Mouse (Mus musculus) thymus, postnatal 14 days (tissue): ENCODE results near the gene Mmel1.

Experiments
- DNase-seq: peaks from one replicate; pipeline ENCODE4 v3.0.0; 2021

Gene Mmel1

GRCm38 (mm10) chr4:154869440-154869839 is at the start of gene Mmel1:
Gene Mmel1 (plus strand): TSS chr4:154869585.
- no peak for DNase-seq

GRCm38 (mm10) chr4:154825662-154826061 is 43.7 kb upstream of the Mmel1 start:
- peak; percentile 25 for DNase-seq

GRCm38 (mm10) chr4:154826224-154826623 is 43.2 kb upstream of the Mmel1 start:
- DNase-seq: no peak

- no peak for DNase-seq
Observed at GRCm38 (mm10) chr4:154827181-154827580, 42.2 kb upstream of the Mmel1 start.

- no peak for DNase-seq
Observed at GRCm38 (mm10) chr4:154827861-154828610, 41.3 kb upstream of the Mmel1 start.

GRCm38 (mm10) chr4:154831915-154832573 is 37.3 kb upstream of the Mmel1 start:
- DNase-seq: no peak

- DNase-seq: no peak
Observed at GRCm38 (mm10) chr4:154836183-154836915, 33.0 kb upstream of the Mmel1 start.

GRCm38 (mm10) chr4:154837170-154837569 is 32.2 kb upstream of the Mmel1 start, which contains the start of gene Ttc34:
Gene Ttc34 (plus strand): TSS chr4:154837459.
- DNase-seq: peak; percentile 68

GRCm38 (mm10) chr4:154838741-154839140 is 30.6 kb upstream of the Mmel1 start:
- no peak for DNase-seq

GRCm38 (mm10) chr4:154839406-154839805 is 30.0 kb upstream of the Mmel1 start:
- DNase-seq: no peak

GRCm38 (mm10) chr4:154852696-154853095 is 16.7 kb upstream of the Mmel1 start:
- no peak for DNase-seq

- no peak for DNase-seq
Observed at GRCm38 (mm10) chr4:154853881-154854280, 15.5 kb upstream of the Mmel1 start.

GRCm38 (mm10) chr4:154854676-154855345 is 14.6 kb upstream of the Mmel1 start:
- DNase-seq: no peak

GRCm38 (mm10) chr4:154855721-154856479 is 13.5 kb upstream of the Mmel1 start:
- DNase-seq: peak; percentile 61

- DNase-seq: no peak
Observed at GRCm38 (mm10) chr4:154856480-154856837, 12.9 kb upstream of the Mmel1 start.

GRCm38 (mm10) chr4:154856882-154857281 is 12.5 kb upstream of the Mmel1 start:
- no peak for DNase-seq

- DNase-seq: no peak
Observed at GRCm38 (mm10) chr4:154857366-154858240, 11.8 kb upstream of the Mmel1 start.

- no peak for DNase-seq
Observed at GRCm38 (mm10) chr4:154858601-154859000, 10.8 kb upstream of the Mmel1 start.

GRCm38 (mm10) chr4:154861967-154862366 is 7.4 kb upstream of the Mmel1 start:
- DNase-seq: no peak

- no peak for DNase-seq
Observed at GRCm38 (mm10) chr4:154863436-154863935, 5.9 kb upstream of the Mmel1 start.

GRCm38 (mm10) chr4:154864271-154864771 is 5.1 kb upstream of the Mmel1 start:
- peak; percentile 91 for DNase-seq
